Mouse (Mus musculus): ENCODE measurements around the gene Mfap1b. TPM values are rescaled to one million over a fixed set of nuclear protein-coding genes. Genes with fewer than 3 reads are reported as not detected.
"Not testable (repeated sequence)": the region's sequence is repeated elsewhere in the genome, so short reads cannot be mapped to it uniquely, and the experiment has no call there.

Gene Mfap1b
- 13.4 and 15.0 TPM in 2 replicates for total RNA-seq (2014; rRNA removed; ENCODE audit: low replicate concordance)
- 35.9 and 36.4 TPM in 2 replicates for polyA plus RNA-seq (2015; fragmentation: Nextera tagmentation; extraction: Ambion mirVana)

- not testable (repeated sequence) for H3K9me3 ChIP-seq (replicated peaks; ENCODE audit: control insufficient read depth, low read length); H3K4me1 ChIP-seq (ENCODE audit: control insufficient read depth, insufficient read depth); H3K36me3 ChIP-seq (replicated peaks; ENCODE audit: control insufficient read depth, insufficient read depth, low read length); H3K27me3 ChIP-seq (ENCODE audit: control insufficient read depth, insufficient read depth, low read length)
- Histone ChIP-seq H3K4me2 (ENCODE audit: low read depth, low read length) (peak within 1 kb of the TSS; percentile 65), H3K27ac (ENCODE audit: low read depth) (peak within 1 kb of the TSS; percentile 81), H3K4me3 (ENCODE audit: low read depth, low read length) (peak within 1 kb of the TSS; percentile 75), H3K9ac (replicated peaks; ENCODE audit: low read depth, low read length) (peak within 1 kb of the TSS; percentile 63)
- ATAC-seq (ENCODE audit: insufficient read depth, low read depth): peak; percentile 95
- DNase-seq (ENCODE audit: low spot score): peak; percentile 92
- WGBS: 5% methylated on average over 36 of the region's 41 CpGs
Observed at GRCm38 (mm10) chr2:121473301-121474179, at the start of gene Mfap1b. TSS of gene Mfap1b (minus strand) at chr2:121474067.

- 98% methylated on average over 3 of the region's 3 CpGs for WGBS
- not testable (repeated sequence) for H3K27me3 ChIP-seq (ENCODE audit: control insufficient read depth, insufficient read depth, low read length); DNase-seq (ENCODE audit: low spot score); H3K9ac ChIP-seq (replicated peaks; ENCODE audit: low read depth, low read length); H3K4me3 ChIP-seq (ENCODE audit: low read depth, low read length); H3K4me2 ChIP-seq (ENCODE audit: low read depth, low read length); H3K9me3 ChIP-seq (replicated peaks; ENCODE audit: control insufficient read depth, low read length); H3K4me1 ChIP-seq (ENCODE audit: control insufficient read depth, insufficient read depth); ATAC-seq (ENCODE audit: insufficient read depth, low read depth); H3K27ac ChIP-seq (ENCODE audit: low read depth)
- H3K36me3 ChIP-seq (replicated peaks; ENCODE audit: control insufficient read depth, insufficient read depth, low read length): peaks cover 23% of the 10 kb centered on the region
Observed at GRCm38 (mm10) chr2:121522830-121523229, 49.0 kb upstream of the Mfap1b start.

GRCm38 (mm10) chr2:121522006-121522405 lies 48.1 kb upstream of the Mfap1b start:
- H3K27ac ChIP-seq (ENCODE audit: low read depth): no peak overlapping the region
- H3K36me3 ChIP-seq (replicated peaks; ENCODE audit: control insufficient read depth, insufficient read depth, low read length): peaks cover 27% of the 10 kb centered on the region
- H3K4me2 ChIP-seq (ENCODE audit: low read depth, low read length): no peak overlapping the region
- H3K9ac ChIP-seq (replicated peaks; ENCODE audit: low read depth, low read length): no peak overlapping the region
- DNase-seq (ENCODE audit: low spot score) (no peak), ATAC-seq (ENCODE audit: insufficient read depth, low read depth) (no peak)
- H3K4me3 ChIP-seq (ENCODE audit: low read depth, low read length): no peak overlapping the region
- H3K4me1 ChIP-seq (ENCODE audit: control insufficient read depth, insufficient read depth): no peaks in the 10 kb centered on the region
- H3K27me3 ChIP-seq (ENCODE audit: control insufficient read depth, insufficient read depth, low read length): no peaks in the 10 kb centered on the region
- no peak for TF ChIP-seq CTCF (IDR thresholded peaks at IDR 0.05; ENCODE audit: low read depth)
- no peak for TF ChIP-seq EP300 (IDR thresholded peaks at IDR 0.05; ENCODE audit: low read depth)
- WGBS: 63% methylated on average over 2 of the region's 2 CpGs
- no peaks in the 10 kb centered on the region for H3K9me3 ChIP-seq (replicated peaks; ENCODE audit: control insufficient read depth, low read length)

GRCm38 (mm10) chr2:121518711-121519110 lies 44.8 kb upstream of the Mfap1b start:
- not testable (repeated sequence) for H3K27me3 ChIP-seq (ENCODE audit: control insufficient read depth, insufficient read depth, low read length); DNase-seq (ENCODE audit: low spot score); H3K4me3 ChIP-seq (ENCODE audit: low read depth, low read length); H3K4me1 ChIP-seq (ENCODE audit: control insufficient read depth, insufficient read depth); H3K9me3 ChIP-seq (replicated peaks; ENCODE audit: control insufficient read depth, low read length); H3K27ac ChIP-seq (ENCODE audit: low read depth); H3K9ac ChIP-seq (replicated peaks; ENCODE audit: low read depth, low read length); H3K4me2 ChIP-seq (ENCODE audit: low read depth, low read length); ATAC-seq (ENCODE audit: insufficient read depth, low read depth)
- WGBS: 89% methylated on average over 4 of the region's 4 CpGs
- peaks cover 21% of the 10 kb centered on the region for H3K36me3 ChIP-seq (replicated peaks; ENCODE audit: control insufficient read depth, insufficient read depth, low read length)

GRCm38 (mm10) chr2:121518106-121518505 lies 44.2 kb upstream of the Mfap1b start:
- Histone ChIP-seq H3K4me1 (ENCODE audit: control insufficient read depth, insufficient read depth) (no peaks in the 10 kb centered on the region), H3K27ac (ENCODE audit: low read depth) (no peak overlapping the region), H3K9me3 (replicated peaks; ENCODE audit: control insufficient read depth, low read length) (no peaks in the 10 kb centered on the region), H3K36me3 (replicated peaks; ENCODE audit: control insufficient read depth, insufficient read depth, low read length) (peaks cover 23% of the 10 kb centered on the region), H3K27me3 (ENCODE audit: control insufficient read depth, insufficient read depth, low read length) (no peaks in the 10 kb centered on the region), H3K4me3 (ENCODE audit: low read depth, low read length) (no peak overlapping the region), H3K4me2 (ENCODE audit: low read depth, low read length) (no peak overlapping the region), H3K9ac (replicated peaks; ENCODE audit: low read depth, low read length) (no peak overlapping the region)
- DNase-seq (ENCODE audit: low spot score): no peak
- 93% methylated on average over 5 of the region's 5 CpGs for WGBS
- no peak for ATAC-seq (ENCODE audit: insufficient read depth, low read depth)
- TF ChIP-seq CTCF (IDR thresholded peaks at IDR 0.05; ENCODE audit: low read depth): no peak
- no peak for TF ChIP-seq EP300 (IDR thresholded peaks at IDR 0.05; ENCODE audit: low read depth)

GRCm38 (mm10) chr2:121514211-121514610 lies 40.3 kb upstream of the Mfap1b start:
- no peak overlapping the region for H3K4me2 ChIP-seq (ENCODE audit: low read depth, low read length)
- H3K36me3 ChIP-seq (replicated peaks; ENCODE audit: control insufficient read depth, insufficient read depth, low read length): peaks cover 33% of the 10 kb centered on the region
- TF ChIP-seq EP300 (IDR thresholded peaks at IDR 0.05; ENCODE audit: low read depth) (no peak), CTCF (IDR thresholded peaks at IDR 0.05; ENCODE audit: low read depth) (no peak)
- no peaks in the 10 kb centered on the region for H3K27me3 ChIP-seq (ENCODE audit: control insufficient read depth, insufficient read depth, low read length)
- H3K9ac ChIP-seq (replicated peaks; ENCODE audit: low read depth, low read length): no peak overlapping the region
- no peak overlapping the region for H3K27ac ChIP-seq (ENCODE audit: low read depth)
- no peak for ATAC-seq (ENCODE audit: insufficient read depth, low read depth)
- H3K4me1 ChIP-seq (ENCODE audit: control insufficient read depth, insufficient read depth): no peaks in the 10 kb centered on the region
- no peaks in the 10 kb centered on the region for H3K9me3 ChIP-seq (replicated peaks; ENCODE audit: control insufficient read depth, low read length)
- no peak overlapping the region for H3K4me3 ChIP-seq (ENCODE audit: low read depth, low read length)
- 90% methylated on average over 4 of the region's 4 CpGs for WGBS
- DNase-seq (ENCODE audit: low spot score): no peak

GRCm38 (mm10) chr2:121512991-121513765 lies 39.3 kb upstream of the Mfap1b start:
- DNase-seq (ENCODE audit: low spot score); H3K4me2 ChIP-seq (ENCODE audit: low read depth, low read length); ATAC-seq (ENCODE audit: insufficient read depth, low read depth); H3K27me3 ChIP-seq (ENCODE audit: control insufficient read depth, insufficient read depth, low read length); H3K9ac ChIP-seq (replicated peaks; ENCODE audit: low read depth, low read length); H3K9me3 ChIP-seq (replicated peaks; ENCODE audit: control insufficient read depth, low read length); H3K4me1 ChIP-seq (ENCODE audit: control insufficient read depth, insufficient read depth); H3K27ac ChIP-seq (ENCODE audit: low read depth); H3K4me3 ChIP-seq (ENCODE audit: low read depth, low read length): not testable (repeated sequence)
- WGBS: 90% methylated on average over 4 of the region's 5 CpGs
- peaks cover 32% of the 10 kb centered on the region for H3K36me3 ChIP-seq (replicated peaks; ENCODE audit: control insufficient read depth, insufficient read depth, low read length)
